Mouse (Mus musculus) midbrain, embryonic 12.5 days (tissue): ENCODE data around the gene Gpr183. TPM values are rescaled to one million over a fixed set of nuclear protein-coding genes. Genes with fewer than 3 reads are reported as not detected.

ENCODE experiments used
- ATAC-seq: fragments of 200-750 bp; cut with Nextera tagmentation; 2 replicates; pipeline ENCODE4 v1.8.0; 2017; ENCODE audit warnings: low read depth, moderate TSS enrichment, moderate library complexity; ENCODE audit not compliant: low FRiP score
- H3K27ac ChIP-seq: fragments of 300-500 bp; sonication (generic); replicated peaks from 2 replicates; pipeline ENCODE4 v1.5.1; 2016; ENCODE audit warnings: mild to moderate bottlenecking
- H3K27me3 ChIP-seq: fragments of 300-500 bp; sonication (generic); 2 replicates; pipeline ENCODE4 v1.6.1; 2016; ENCODE audit warnings: mild to moderate bottlenecking
- H3K36me3 ChIP-seq: fragments of 300-500 bp; sonication (generic); 2 replicates; pipeline ENCODE4 v1.6.1; 2016
- H3K4me1 ChIP-seq: fragments of 300-500 bp; sonication (generic); 2 replicates; pipeline ENCODE4 v1.6.1; 2016
- H3K4me2 ChIP-seq: fragments of 300-500 bp; sonication (generic); replicated peaks from 2 replicates; pipeline ENCODE4 v1.6.1; 2016; ENCODE audit warnings: mild to moderate bottlenecking, moderate library complexity
- H3K4me3 ChIP-seq: fragments of 300-500 bp; sonication (generic); 2 replicates; pipeline ENCODE4 v1.5.1; 2016; ENCODE audit warnings: mild to moderate bottlenecking
- H3K9ac ChIP-seq: fragments of 300-500 bp; sonication (generic); replicated peaks from 2 replicates; pipeline ENCODE4 v1.6.1; 2016; ENCODE audit warnings: mild to moderate bottlenecking, moderate library complexity
- H3K9me3 ChIP-seq: fragments of 300-500 bp; sonication (generic); 2 replicates; pipeline ENCODE4 v1.6.1; 2016; ENCODE audit warnings: mild to moderate bottlenecking
- WGBS: fragments of 180-500 bp; shearing (Covaris S2); methylation state at CpG from one replicate; pipeline ENCODE4 v1.1.7; 2016; 5-methylcytosine and 5-hydroxymethylcytosine counted together
- polyA plus RNA-seq: library from polyadenylated mRNA; unstranded; fragments of >200 nt; fragmentation: Nextera tagmentation; extraction: Ambion mirVana; gene quantifications from 2 replicates; pipeline ENCODE4 v1.2.1, GENCODE M21; 2016

The Gpr183 gene
- polyA plus RNA-seq, 1 experiment from 2014 or later, result 1.2 TPM

DNA sequence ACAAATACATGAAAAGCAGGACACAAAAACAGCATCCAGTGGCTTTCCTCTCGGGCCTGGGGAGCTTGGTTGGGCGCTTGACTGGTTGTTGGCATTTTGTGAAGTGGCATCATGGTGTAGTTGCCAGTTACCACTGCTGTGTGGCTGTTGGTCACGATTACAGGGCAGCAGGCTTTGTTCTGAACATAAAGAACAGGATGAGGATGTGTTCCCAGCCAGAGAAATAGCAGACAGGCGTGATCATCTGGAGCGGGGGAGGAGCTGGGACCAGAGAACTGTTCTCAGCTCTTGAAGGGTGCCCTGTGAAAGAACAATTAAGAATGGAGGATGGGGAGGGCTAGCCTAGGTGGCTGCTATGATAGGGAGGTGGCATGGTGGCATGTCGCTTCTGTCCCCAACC lies 38.1 kb downstream of the Gpr183 start:
- 0 out of 2 replicates have a peak, but pooled peaks cover 5% of the 10 kb centered on the region for H3K4me1 ChIP-seq
- WGBS, result 83% methylated on average over 6 of the region's 6 CpGs
- no peaks in the 10 kb centered on the region for H3K27me3 ChIP-seq
- H3K27ac ChIP-seq, result no peak overlapping the region
- ATAC-seq, result no peak
- H3K4me3 ChIP-seq, result no peak overlapping the region
- no peaks in the 10 kb centered on the region for H3K9me3 ChIP-seq
- no peaks in the 10 kb centered on the region for H3K36me3 ChIP-seq
- no peak overlapping the region for H3K4me2 ChIP-seq
- no peak overlapping the region for H3K9ac ChIP-seq

- Histone ChIP-seq H3K27me3 (no peaks in the 10 kb centered on the region), H3K4me3 (no peak overlapping the region), H3K9me3 (no peaks in the 10 kb centered on the region), H3K36me3 (peaks cover 5% of the 10 kb centered on the region; the same call in 1 of the 2 replicates), H3K4me1 (no peaks in the 10 kb centered on the region), H3K9ac (no peak overlapping the region), H3K4me2 (no peak overlapping the region), H3K27ac (no peak overlapping the region)
- no peak for ATAC-seq
- whole genome bisulfite sequencing, result 84% methylated on average over 6 of the region's 6 CpGs
These were observed 40.1 kb downstream of the Gpr183 start for GRCm38 (mm10) chr14:121924876-121925275.

DNA sequence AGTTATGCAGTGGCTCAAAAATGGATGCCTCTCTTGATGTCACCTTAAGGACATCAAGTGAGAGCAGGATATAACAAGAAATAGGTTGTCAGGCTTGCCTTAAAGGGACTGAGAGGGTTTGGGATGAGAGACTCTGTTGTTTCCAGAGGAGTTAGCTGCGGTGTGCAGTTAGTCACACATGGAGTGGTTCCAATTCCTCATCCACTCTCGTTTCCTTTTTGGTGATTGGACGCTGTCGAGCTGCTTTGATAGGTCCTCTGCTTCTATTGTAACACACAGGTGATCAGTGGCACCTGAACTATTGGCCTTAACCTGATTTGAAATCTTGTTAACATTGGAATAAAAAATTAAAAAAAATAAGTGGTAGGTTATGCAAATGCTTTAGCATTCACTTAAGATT lies 42.3 kb downstream of the Gpr183 start:
- Histone ChIP-seq H3K4me2 (no peak overlapping the region), H3K27me3 (no peaks in the 10 kb centered on the region), H3K36me3 (peaks cover 7% of the 10 kb centered on the region), H3K27ac (no peak overlapping the region), H3K9ac (no peak overlapping the region), H3K9me3 (no peaks in the 10 kb centered on the region), H3K4me1 (no peaks in the 10 kb centered on the region), H3K4me3 (no peak overlapping the region)
- no peak for ATAC-seq
- WGBS, result 92% methylated on average over 4 of the region's 4 CpGs

GRCm38 (mm10) chr14:121922016-121922415 lies 43.0 kb downstream of the Gpr183 start:
- Histone ChIP-seq H3K9ac (no peak overlapping the region), H3K4me3 (no peak overlapping the region), H3K9me3 (no peaks in the 10 kb centered on the region), H3K4me2 (no peak overlapping the region), H3K4me1 (no peaks in the 10 kb centered on the region), H3K36me3 (peaks cover 14% of the 10 kb centered on the region), H3K27ac (no peak overlapping the region), H3K27me3 (no peaks in the 10 kb centered on the region)
- WGBS, result 96% methylated on average over 4 of the region's 4 CpGs
- no peak for ATAC-seq

GRCm38 (mm10) chr14:121920511-121921124 lies 44.4 kb downstream of the Gpr183 start:
- Histone ChIP-seq H3K4me2 (no peak overlapping the region), H3K4me1 (no peaks in the 10 kb centered on the region), H3K36me3 (peaks cover 25% of the 10 kb centered on the region), H3K9ac (no peak overlapping the region), H3K4me3 (no peak overlapping the region), H3K27me3 (no peaks in the 10 kb centered on the region), H3K9me3 (no peaks in the 10 kb centered on the region), H3K27ac (no peak overlapping the region)
- ATAC-seq, result no peak
- WGBS, result 85% methylated on average over 12 of the region's 12 CpGs

DNA sequence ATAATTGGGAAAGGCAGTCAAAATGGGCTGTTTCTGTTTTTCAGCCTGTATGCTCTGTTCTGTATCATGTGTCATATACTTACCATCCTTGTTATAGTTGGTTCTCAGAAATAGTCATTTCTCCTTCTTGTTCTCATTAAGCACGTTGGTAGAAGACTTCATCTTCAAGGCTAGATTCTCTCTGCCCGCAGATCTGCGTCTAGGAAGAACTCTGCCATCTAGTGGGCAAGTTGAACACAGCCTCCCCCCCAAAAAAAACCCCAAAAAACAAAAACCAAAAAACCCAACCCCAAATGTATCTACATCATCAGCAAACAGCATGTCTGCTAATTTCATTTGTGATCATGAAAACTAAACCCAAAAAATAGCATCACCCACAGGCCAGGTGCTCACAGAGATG lies 45.2 kb downstream of the Gpr183 start:
- no peak overlapping the region for H3K4me2 ChIP-seq
- H3K27ac ChIP-seq, result no peak overlapping the region
- peaks cover 25% of the 10 kb centered on the region for H3K36me3 ChIP-seq
- H3K9ac ChIP-seq, result no peak overlapping the region
- H3K4me1 ChIP-seq, result no peaks in the 10 kb centered on the region
- H3K4me3 ChIP-seq, result no peak overlapping the region
- ATAC-seq, result no peak
- WGBS, result 40% methylated on average over 3 of the region's 3 CpGs
- no peaks in the 10 kb centered on the region for H3K27me3 ChIP-seq
- H3K9me3 ChIP-seq, result no peaks in the 10 kb centered on the region

- H3K27me3 ChIP-seq, result no peaks in the 10 kb centered on the region
- no peak overlapping the region for H3K9ac ChIP-seq
- no peak overlapping the region for H3K27ac ChIP-seq
- H3K4me3 ChIP-seq, result no peak overlapping the region
- H3K36me3 ChIP-seq, result peaks cover 25% of the 10 kb centered on the region
- no peak overlapping the region for H3K4me2 ChIP-seq
- WGBS, result 68% methylated on average over 3 of the region's 3 CpGs
- no peak for ATAC-seq
- no peaks in the 10 kb centered on the region for H3K9me3 ChIP-seq
- H3K4me1 ChIP-seq, result no peaks in the 10 kb centered on the region
These were observed 46.7 kb downstream of the Gpr183 start for GRCm38 (mm10) chr14:121918266-121918665.

- no peak overlapping the region for H3K27ac ChIP-seq
- no peaks in the 10 kb centered on the region for H3K9me3 ChIP-seq
- 92% methylated on average over 6 of the region's 6 CpGs for WGBS
These were observed 48.5 kb downstream of the Gpr183 start for GRCm38 (mm10) chr14:121916311-121917094.

DNA sequence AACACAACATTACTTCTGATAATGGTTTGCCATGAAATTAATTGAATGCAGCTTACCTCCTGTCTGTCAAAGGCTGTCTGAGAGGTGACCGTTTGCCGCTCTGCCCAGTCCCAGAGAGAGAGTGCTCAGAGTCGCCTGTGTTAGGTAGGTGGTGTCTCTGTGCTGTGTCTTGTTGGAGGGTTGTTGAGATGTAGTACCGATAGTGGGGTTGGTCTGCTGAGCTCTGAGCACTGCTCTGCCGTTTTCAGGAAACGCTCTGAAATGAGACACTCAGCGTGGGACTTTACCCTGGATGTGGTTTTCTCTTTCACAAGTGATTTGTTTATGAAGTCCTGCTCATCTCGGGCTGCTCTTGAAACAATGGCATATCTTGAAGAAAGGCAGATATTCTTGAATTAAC lies 49.4 kb downstream of the Gpr183 start, which contains the start of gene Gpr18:
TSS of gene Gpr18 (minus strand) at position 161 of the 400 bp plus-strand sequence.
- Histone ChIP-seq H3K4me2 (no peak within 1 kb of the TSS), H3K27me3 (no peaks in the 10 kb centered on the region), H3K4me1 (no peaks in the 10 kb centered on the region), H3K4me3 (no peak within 1 kb of the TSS), H3K36me3 (peaks cover 44% of the 10 kb centered on the region), H3K9me3 (no peaks in the 10 kb centered on the region), H3K9ac (no peak within 1 kb of the TSS), H3K27ac (no peak within 1 kb of the TSS)
- no peak for ATAC-seq
- WGBS, result 84% methylated on average over 8 of the region's 8 CpGs

More at GRCm38 (mm10) chr14:121916311-121917094, 48.5 kb downstream of the Gpr183 start:
- ATAC-seq, result no peak
- Histone ChIP-seq H3K9ac (no peak overlapping the region), H3K36me3 (peaks cover 39% of the 10 kb centered on the region), H3K4me3 (no peak overlapping the region), H3K4me2 (no peak overlapping the region), H3K4me1 (no peaks in the 10 kb centered on the region), H3K27me3 (no peaks in the 10 kb centered on the region)

DNA sequence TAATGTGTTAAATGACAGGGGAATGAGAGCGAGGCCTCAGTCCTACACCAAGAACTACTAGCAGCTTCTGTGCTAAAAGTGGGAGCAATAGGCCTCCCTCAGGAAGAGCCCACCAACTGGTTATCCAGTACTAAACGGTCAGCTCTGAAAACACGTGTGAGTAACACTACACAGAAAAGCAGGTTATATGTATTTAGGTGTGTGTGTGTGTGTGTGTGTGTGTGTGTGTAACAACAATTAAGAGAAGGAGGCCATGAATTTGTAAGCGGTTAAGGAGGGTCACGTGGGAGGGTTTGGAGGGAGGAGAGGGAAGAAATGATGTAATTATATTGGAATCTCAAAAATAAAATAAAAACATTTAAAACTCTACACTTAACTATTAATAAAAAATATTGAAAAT lies 49.9 kb downstream of the Gpr183 start:
- no peaks in the 10 kb centered on the region for H3K4me1 ChIP-seq
- H3K27me3 ChIP-seq, result no peaks in the 10 kb centered on the region
- H3K4me3 ChIP-seq, result no peak overlapping the region
- H3K27ac ChIP-seq, result no peak overlapping the region
- H3K9ac ChIP-seq, result no peak overlapping the region
- no peak overlapping the region for H3K4me2 ChIP-seq
- H3K9me3 ChIP-seq, result no peaks in the 10 kb centered on the region
- ATAC-seq, result no peak
- WGBS, result 89% methylated on average over 5 of the region's 5 CpGs
- H3K36me3 ChIP-seq, result peaks cover 46% of the 10 kb centered on the region

- 97% methylated on average over 7 of the region's 7 CpGs for WGBS
- H3K4me1 ChIP-seq, result no peaks in the 10 kb centered on the region
- no peak overlapping the region for H3K4me2 ChIP-seq
These were observed 52.5 kb downstream of the Gpr183 start for GRCm38 (mm10) chr14:121912501-121912900.

DNA sequence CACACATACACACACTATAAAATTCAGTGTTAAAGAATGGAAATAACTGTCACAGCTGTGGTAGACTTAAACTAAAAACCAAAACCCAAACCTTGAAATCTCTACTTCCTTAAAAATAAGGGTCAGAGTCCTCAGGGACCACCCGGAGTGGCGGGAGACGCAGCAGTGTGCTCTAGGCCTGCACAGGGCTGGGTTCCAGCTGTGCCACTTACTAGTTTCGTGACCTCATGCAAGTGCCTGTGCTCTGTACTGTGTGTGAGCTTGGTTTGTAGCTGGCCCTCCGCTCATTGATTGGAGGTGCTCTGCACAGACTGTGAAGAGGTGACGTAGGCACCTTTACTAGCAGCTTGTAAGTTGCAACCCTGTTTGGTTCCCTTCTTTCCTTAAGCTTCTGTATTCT lies 55.1 kb downstream of the Gpr183 start:
- WGBS, result 96% methylated on average over 6 of the region's 6 CpGs
- ATAC-seq, result no peak

More at GRCm38 (mm10) chr14:121912501-121912900, 52.5 kb downstream of the Gpr183 start:
- no peaks in the 10 kb centered on the region for H3K9me3 ChIP-seq
- H3K27ac ChIP-seq, result no peak overlapping the region
- no peaks in the 10 kb centered on the region for H3K27me3 ChIP-seq
- ATAC-seq, result no peak
- no peak overlapping the region for H3K9ac ChIP-seq
- no peak overlapping the region for H3K4me3 ChIP-seq
- H3K36me3 ChIP-seq, result peaks cover 60% of the 10 kb centered on the region

More for the DNA sequence above, 55.1 kb downstream of the Gpr183 start:
- H3K4me3 ChIP-seq, result no peak overlapping the region
- H3K36me3 ChIP-seq, result peaks cover 64% of the 10 kb centered on the region
- no peaks in the 10 kb centered on the region for H3K4me1 ChIP-seq
- H3K27me3 ChIP-seq, result no peaks in the 10 kb centered on the region
- no peak overlapping the region for H3K27ac ChIP-seq
- no peaks in the 10 kb centered on the region for H3K9me3 ChIP-seq
- no peak overlapping the region for H3K4me2 ChIP-seq
- H3K9ac ChIP-seq, result no peak overlapping the region
